Mouse (Mus musculus) embryonic facial prominence, embryonic 11.5 days (tissue): Measurements from ENCODE around the gene Spred2. TPM values are rescaled to one million over a fixed set of nuclear protein-coding genes. Genes with fewer than 3 reads are reported as not detected.

Experiments
- ATAC-seq: fragments of 200-750 bp; cut with Nextera tagmentation; replicated peaks from 2 replicates; pipeline ENCODE4 v1.8.0; 2017; ENCODE audit warnings: low read depth; ENCODE audit not compliant: insufficient number of reproducible peaks, low FRiP score, low TSS enrichment
- DNase-seq: peaks from one replicate; pipeline ENCODE4 v3.0.0-alpha.2; 2015; ENCODE audit warnings: low spot score
- H3K27ac ChIP-seq: fragments of 300-500 bp; sonication (generic); replicated peaks from 2 replicates; pipeline ENCODE4 v1.5.1; 2014; ENCODE audit warnings: mild to moderate bottlenecking, low read depth, low read length, control low read depth
- H3K27me3 ChIP-seq: fragments of 300-500 bp; sonication (generic); 2 replicates; pipeline ENCODE4 v1.6.1; 2014; ENCODE audit warnings: mild to moderate bottlenecking, low read length, moderate library complexity, mixed read lengths; ENCODE audit not compliant: control insufficient read depth, insufficient read depth
- H3K36me3 ChIP-seq: fragments of 300-500 bp; sonication (generic); replicated peaks from 2 replicates; pipeline ENCODE4 v1.6.1; 2014; ENCODE audit warnings: low read depth, mild to moderate bottlenecking, low read length, moderate library complexity, mixed read lengths; ENCODE audit not compliant: control insufficient read depth, insufficient read depth
- H3K4me1 ChIP-seq: fragments of 300-500 bp; sonication (generic); 2 replicates; pipeline ENCODE4 v1.6.1; 2014; ENCODE audit warnings: low read length, mixed read lengths; ENCODE audit not compliant: control insufficient read depth, insufficient read depth
- H3K4me2 ChIP-seq: fragments of 300-500 bp; sonication (generic); 2 replicates; pipeline ENCODE4 v1.6.1; 2014; ENCODE audit warnings: low read depth, mild to moderate bottlenecking, control low read depth, low read length, moderate library complexity
- H3K4me3 ChIP-seq: fragments of 300-500 bp; sonication (generic); 2 replicates; pipeline ENCODE4 v1.5.1; 2014; ENCODE audit warnings: low read depth, low read length, control low read depth
- H3K9ac ChIP-seq: fragments of 300-500 bp; sonication (generic); replicated peaks from 2 replicates; pipeline ENCODE4 v1.6.1; 2014; ENCODE audit warnings: mild to moderate bottlenecking, control low read depth, low read length
- H3K9me3 ChIP-seq: fragments of 300-500 bp; sonication (generic); replicated peaks from 2 replicates; pipeline ENCODE4 v1.6.1; 2016; ENCODE audit warnings: mild to moderate bottlenecking, low read length, inconsistent platforms, mixed read lengths; ENCODE audit not compliant: control insufficient read depth
- WGBS: fragments of 180-500 bp; shearing (Covaris S2); extraction: QIAGEN DNeasy Blood & Tissue Kit; methylation state at CpG from one replicate; pipeline ENCODE4 v1.1.7; 2014; 5-methylcytosine and 5-hydroxymethylcytosine counted together
- polyA plus RNA-seq: library from polyadenylated mRNA; unstranded; fragments of >200 nt; fragmentation: Nextera tagmentation; extraction: Ambion mirVana; gene quantifications from 2 replicates; pipeline ENCODE4 v1.2.1, GENCODE M21; 2014

Gene Spred2
- polyA plus RNA-seq, 1 experiment from 2014 or later = 6.4 TPM

GRCm38 (mm10) chr11:19919460-19919784, 4.8 kb upstream of the Spred2 start:
- DNase-seq (no peak), ATAC-seq (no peak)
- 2% methylated on average over 6 of the region's 6 CpGs for WGBS
- Histone ChIP-seq H3K27me3 (no peaks in the 10 kb centered on the region; the same call in 1 of the 2 replicates), H3K9me3 (no peaks in the 10 kb centered on the region), H3K4me1 (peaks cover 3% of the 10 kb centered on the region; the same call in 1 of the 2 replicates), H3K4me3 (peak overlapping the region; percentile 65), H3K9ac (peak overlapping the region; percentile 84), H3K36me3 (no peaks in the 10 kb centered on the region), H3K4me2 (peak overlapping the region; percentile 83), H3K27ac (peak overlapping the region; percentile 91)

- H3K9me3 ChIP-seq = no peaks in the 10 kb centered on the region
- peak overlapping the region; percentile 65 for H3K4me3 ChIP-seq
- H3K4me2 ChIP-seq = peak overlapping the region; percentile 83
- DNase-seq (peak; percentile 92), ATAC-seq (peak; percentile 68)
- H3K27me3 ChIP-seq = no peaks in the 10 kb centered on the region; the same call in 1 of the 2 replicates
- peak overlapping the region; percentile 91 for H3K27ac ChIP-seq
- H3K36me3 ChIP-seq = no peaks in the 10 kb centered on the region
- H3K4me1 ChIP-seq = peaks cover 3% of the 10 kb centered on the region; the same call in 1 of the 2 replicates
- WGBS = under 1% methylated on average over 70 of the region's 70 CpGs
- peak overlapping the region; percentile 84 for H3K9ac ChIP-seq
Observed at GRCm38 (mm10) chr11:19919785-19920671, 4.1 kb upstream of the Spred2 start.

- H3K4me3 ChIP-seq = no peak overlapping the region
- no peaks in the 10 kb centered on the region; the same call in 1 of the 2 replicates for H3K27me3 ChIP-seq
- ATAC-seq (no peak), DNase-seq (no peak)
- WGBS = 80% methylated on average over 1 of the region's 1 CpGs
- H3K36me3 ChIP-seq = no peaks in the 10 kb centered on the region
- H3K9me3 ChIP-seq = no peaks in the 10 kb centered on the region
- no peak overlapping the region for H3K9ac ChIP-seq
- no peak overlapping the region for H3K27ac ChIP-seq
- H3K4me1 ChIP-seq = peaks cover 3% of the 10 kb centered on the region; the same call in 1 of the 2 replicates
- H3K4me2 ChIP-seq = no peak overlapping the region
Observed at GRCm38 (mm10) chr11:19921723-19922122, 2.5 kb upstream of the Spred2 start.

GRCm38 (mm10) chr11:19922208-19922607, 2.0 kb upstream of the Spred2 start:
- Histone ChIP-seq H3K36me3 (no peaks in the 10 kb centered on the region), H3K4me3 (no peak overlapping the region), H3K27ac (no peak overlapping the region), H3K4me2 (no peak overlapping the region), H3K27me3 (no peaks in the 10 kb centered on the region; the same call in 1 of the 2 replicates), H3K4me1 (peaks cover 3% of the 10 kb centered on the region; the same call in 1 of the 2 replicates), H3K9me3 (no peaks in the 10 kb centered on the region), H3K9ac (no peak overlapping the region)
- ATAC-seq = no peak
- WGBS = 88% methylated on average over 4 of the region's 4 CpGs
- no peak for DNase-seq

- no peaks in the 10 kb centered on the region; the same call in 1 of the 2 replicates for H3K4me1 ChIP-seq
- peak overlapping the region; percentile 89 for H3K27ac ChIP-seq
- under 1% methylated on average over 29 of the region's 29 CpGs for WGBS
- DNase-seq (peak; percentile 51), ATAC-seq (peak; percentile 31)
- no peaks in the 10 kb centered on the region for H3K27me3 ChIP-seq
- H3K9me3 ChIP-seq = no peaks in the 10 kb centered on the region
- H3K4me2 ChIP-seq = peak overlapping the region; percentile 74
- peak overlapping the region; percentile 91 for H3K9ac ChIP-seq
- no peaks in the 10 kb centered on the region for H3K36me3 ChIP-seq
- peak overlapping the region; percentile 79 for H3K4me3 ChIP-seq
Observed at GRCm38 (mm10) chr11:19924757-19925148, 578 bp downstream of the Spred2 start.

- H3K4me3 ChIP-seq = peak overlapping the region; percentile 79
- peak overlapping the region; percentile 89 for H3K27ac ChIP-seq
- peak overlapping the region; percentile 74 for H3K4me2 ChIP-seq
- H3K36me3 ChIP-seq = no peaks in the 10 kb centered on the region
- ATAC-seq (peak; percentile 64), DNase-seq (peak; percentile 80)
- no peaks in the 10 kb centered on the region for H3K9me3 ChIP-seq
- peak overlapping the region; percentile 91 for H3K9ac ChIP-seq
- no peaks in the 10 kb centered on the region; the same call in 1 of the 2 replicates for H3K4me1 ChIP-seq
- no peaks in the 10 kb centered on the region for H3K27me3 ChIP-seq
- 0% methylated on average over 71 of the region's 75 CpGs for WGBS
Observed at GRCm38 (mm10) chr11:19925149-19925975, 1.2 kb downstream of the Spred2 start.

GRCm38 (mm10) chr11:19925976-19926842, 2.0 kb downstream of the Spred2 start:
- ATAC-seq (peak; percentile 24), DNase-seq (peak; percentile 66)
- Histone ChIP-seq H3K9ac (peak overlapping the region; percentile 91), H3K27ac (0 out of 2 replicates have a peak overlapping the region, but pooled peaks have one; percentile 89), H3K4me2 (peak overlapping the region; percentile 74), H3K27me3 (no peaks in the 10 kb centered on the region), H3K4me3 (peak overlapping the region; percentile 79), H3K9me3 (no peaks in the 10 kb centered on the region), H3K4me1 (no peaks in the 10 kb centered on the region; the same call in 1 of the 2 replicates), H3K36me3 (no peaks in the 10 kb centered on the region)
- WGBS = 8% methylated on average over 15 of the region's 15 CpGs
